Mouse (Mus musculus) MEL (cell line): Measurements from ENCODE around the gene Eipr1. TPM values are rescaled to one million over a fixed set of nuclear protein-coding genes. Genes with fewer than 3 reads are reported as not detected.

Source experiments
- DNase-seq: peaks from one replicate; pipeline ENCODE4 v3.0.0; 2011; ENCODE audit warnings: low read depth, low spot score
- H3K27ac ChIP-seq: 2 replicates; pipeline ENCODE4 v1.5.1; 2012; ENCODE audit warnings: low read depth, mild to moderate bottlenecking, control low read depth, low read length, moderate library complexity; ENCODE audit not compliant: control insufficient read depth
- H3K27me3 ChIP-seq, 2 experiments: fragments of 150-350 bp in 1 of 2; sonication (generic) in 1 of 2; 2 replicates each; pipeline ENCODE4 v1.6.1; 2012; ENCODE audit warnings: low read length in 2 of 2, mild to moderate bottlenecking in 2 of 2, improper control_type of control experiment in 1 of 2, moderate library complexity in 1 of 2; ENCODE audit not compliant: insufficient read depth in 2 of 2, control insufficient read depth in 1 of 2
- H3K36me3 ChIP-seq, 2 experiments: 2 replicates each; pipeline ENCODE4 v1.6.1; 2012 to 2014; ENCODE audit warnings: low read length in 2 of 2, improper control_type of control experiment in 1 of 2, inconsistent platforms in 1 of 2, mild to moderate bottlenecking in 1 of 2; ENCODE audit not compliant: insufficient read depth in 2 of 2, control insufficient read depth in 1 of 2
- H3K4me1 ChIP-seq, 2 experiments: fragments of 150-350 bp in 1 of 2; sonication (generic) in 1 of 2; 2 replicates each; pipeline ENCODE4 v1.6.1; 2012; ENCODE audit warnings: low read length in 2 of 2, improper control_type of control experiment in 1 of 2, mild to moderate bottlenecking in 1 of 2; ENCODE audit not compliant: insufficient read depth in 2 of 2, control insufficient read depth in 1 of 2
- H3K4me3 ChIP-seq, 2 experiments: fragments of 150-350 bp in 1 of 2; sonication (generic) in 1 of 2; 2 replicates each; pipeline ENCODE4 v1.5.1; 2012; ENCODE audit warnings: low read depth in 2 of 2, low read length in 2 of 2, mild to moderate bottlenecking in 2 of 2, moderate library complexity in 2 of 2, control low read depth in 1 of 2, improper control_type of control experiment in 1 of 2; ENCODE audit not compliant: control insufficient read depth in 1 of 2, insufficient read depth in 1 of 2
- H3K79me2 ChIP-seq: 2 replicates; pipeline ENCODE4 v1.6.1; 2012; ENCODE audit warnings: mild to moderate bottlenecking, low read length, moderate library complexity; ENCODE audit not compliant: control insufficient read depth, poor library complexity, insufficient read depth
- H3K9ac ChIP-seq: 2 replicates; pipeline ENCODE4 v1.6.1; 2012; ENCODE audit warnings: low read depth, mild to moderate bottlenecking, control low read depth, low read length, moderate library complexity; ENCODE audit not compliant: control insufficient read depth, poor library complexity, severe bottlenecking
- H3K9me3 ChIP-seq: fragments of 150-350 bp; sonication (generic); replicated peaks from 2 replicates; pipeline ENCODE4 v1.6.1; 2012; ENCODE audit warnings: mild to moderate bottlenecking, low read length, improper control_type of control experiment, moderate library complexity; ENCODE audit not compliant: insufficient read depth
- CHD1 ChIP-seq: IDR thresholded peaks from 2 replicates; pipeline ENCODE4 v1.6.1; 2012; ENCODE audit warnings: low read depth, mild to moderate bottlenecking, inconsistent platforms, low read length, improper control_type of control experiment
- CTCF ChIP-seq, 3 experiments: IDR thresholded peaks in 2 of 3; conservative IDR thresholded peaks in 1 of 3; 2 replicates each; pipeline ENCODE4 v1.5.1; 2011 to 2012; ENCODE audit warnings: low read length in 3 of 3, low read depth in 2 of 3, mild to moderate bottlenecking in 2 of 3, improper control_type of control experiment in 1 of 3, inconsistent platforms in 1 of 3, mixed read lengths in 1 of 3, moderate library complexity in 1 of 3; ENCODE audit not compliant: control insufficient read depth in 1 of 3, insufficient read depth in 1 of 3, poor library complexity in 1 of 3, severe bottlenecking in 1 of 3
- E2F4 ChIP-seq: IDR thresholded peaks from 2 replicates; pipeline ENCODE4 v1.6.1; 2011; ENCODE audit warnings: low read depth, low read length, improper control_type of control experiment, borderline replicate concordance
- EP300 ChIP-seq, 2 experiments: IDR thresholded peaks; 2 replicates each; pipeline ENCODE4 v1.6.1; 2011; ENCODE audit warnings: improper control_type of control experiment in 2 of 2, low read length in 2 of 2, low read depth in 1 of 2, mild to moderate bottlenecking in 1 of 2
- ETS1 ChIP-seq: IDR thresholded peaks from 2 replicates; pipeline ENCODE4 v1.6.1; 2012; ENCODE audit warnings: low read depth, mild to moderate bottlenecking, inconsistent platforms, low read length, improper control_type of control experiment, moderate library complexity
- GABPA ChIP-seq: IDR thresholded peaks from 2 replicates; pipeline ENCODE4 v1.6.1; 2012; ENCODE audit warnings: low read depth, mild to moderate bottlenecking, inconsistent platforms, low read length, improper control_type of control experiment, moderate library complexity
- GATA1 ChIP-seq: IDR thresholded peaks from 2 replicates; pipeline ENCODE4 v1.6.1; 2011; ENCODE audit warnings: low read depth, low read length, improper control_type of control experiment
- HCFC1 ChIP-seq: IDR thresholded peaks from 2 replicates; pipeline ENCODE4 v1.6.1; 2012; ENCODE audit warnings: low read depth, mild to moderate bottlenecking, inconsistent platforms, low read length, improper control_type of control experiment, moderate library complexity
- JUND ChIP-seq: IDR thresholded peaks from 2 replicates; pipeline ENCODE4 v1.6.1; 2011; ENCODE audit warnings: low read depth, mild to moderate bottlenecking, improper control_type of control experiment, low read length
- KAT2A ChIP-seq: conservative IDR thresholded peaks from 2 replicates; pipeline ENCODE4 v1.6.1; 2012; ENCODE audit warnings: low read depth, low read length, improper control_type of control experiment, inconsistent platforms
- MAFK ChIP-seq: IDR thresholded peaks from 2 replicates; pipeline ENCODE4 v1.6.1; 2011; ENCODE audit warnings: low read depth, mild to moderate bottlenecking, low read length, improper control_type of control experiment, borderline replicate concordance
- MAX ChIP-seq: IDR thresholded peaks from 2 replicates; pipeline ENCODE4 v1.6.1; 2011; ENCODE audit warnings: low read length, improper control_type of control experiment
- MEF2A ChIP-seq: IDR thresholded peaks from 2 replicates; pipeline ENCODE4 v1.6.1; 2014; ENCODE audit warnings: low read depth, mild to moderate bottlenecking, inconsistent platforms, low read length, improper control_type of control experiment; ENCODE audit not compliant: poor library complexity, insufficient replicate concordance, severe bottlenecking; ENCODE audit errors: extremely low read depth
- MYC ChIP-seq: IDR thresholded peaks from 2 replicates; pipeline ENCODE4 v1.6.1; 2011; ENCODE audit warnings: low read depth, mild to moderate bottlenecking, low read length, improper control_type of control experiment, moderate library complexity
- NELFE ChIP-seq: IDR thresholded peaks from 2 replicates; pipeline ENCODE4 v1.6.1; 2011; ENCODE audit warnings: low read depth, low read length, improper control_type of control experiment
- POLR2A ChIP-seq, 2 experiments: IDR thresholded peaks; 2 replicates each; pipeline ENCODE4 v1.6.1; 2011 to 2012; ENCODE audit warnings: low read length in 2 of 2, mild to moderate bottlenecking in 2 of 2, control low read depth in 1 of 2, improper control_type of control experiment in 1 of 2, low read depth in 1 of 2, moderate library complexity in 1 of 2; ENCODE audit not compliant: control insufficient read depth in 1 of 2, insufficient read depth in 1 of 2, poor library complexity in 1 of 2
- POLR2AphosphoS5 ChIP-seq: IDR thresholded peaks from 2 replicates; pipeline ENCODE4 v1.6.1; 2012; ENCODE audit warnings: low read depth, borderline replicate concordance, mild to moderate bottlenecking, inconsistent platforms, low read length, moderate library complexity, mixed read lengths
- RCOR1 ChIP-seq: IDR thresholded peaks from 2 replicates; pipeline ENCODE4 v1.6.1; 2012; ENCODE audit warnings: low read depth, mild to moderate bottlenecking, inconsistent platforms, low read length, improper control_type of control experiment
- TAL1 ChIP-seq: IDR thresholded peaks from 2 replicates; pipeline ENCODE4 v1.6.1; 2012; ENCODE audit warnings: mild to moderate bottlenecking, inconsistent platforms, low read length, moderate library complexity, mixed read lengths
- TBP ChIP-seq: IDR thresholded peaks from 2 replicates; pipeline ENCODE4 v1.8.0; 2011; ENCODE audit warnings: low read depth, low read length, improper control_type of control experiment
- USF2 ChIP-seq, 2 experiments: IDR thresholded peaks; 2 replicates each; pipeline ENCODE4 v1.6.1; 2011 to 2012; ENCODE audit warnings: improper control_type of control experiment in 2 of 2, low read length in 2 of 2, borderline replicate concordance in 1 of 2, inconsistent platforms in 1 of 2, low read depth in 1 of 2, mild to moderate bottlenecking in 1 of 2; ENCODE audit not compliant: insufficient read depth in 1 of 2
- ZMIZ1 ChIP-seq: IDR thresholded peaks from 2 replicates; pipeline ENCODE4 v1.6.1; 2012; ENCODE audit warnings: low read depth, mild to moderate bottlenecking, inconsistent platforms, low read length, improper control_type of control experiment, moderate library complexity
- ZNF384 ChIP-seq: IDR thresholded peaks from 2 replicates; pipeline ENCODE4 v1.6.1; 2012; ENCODE audit warnings: low read depth, mild to moderate bottlenecking, inconsistent platforms, low read length, improper control_type of control experiment
- polyA plus RNA-seq, 2 experiments: library from polyadenylated mRNA; stranded (reverse) in 1 of 2; unstranded in 1 of 2; fragments of >175 nt in 1 of 2; fragments of >200 nt in 1 of 2; gene quantifications; 2 replicates each; pipeline versions ENCODE4 v1.2.1 to v1.2.4; 2012; ENCODE audit warnings: low replicate concordance in 2 of 2, low read depth in 1 of 2; ENCODE audit not compliant: insufficient read length in 2 of 2, insufficient read depth in 1 of 2, missing spikeins in 1 of 2
- total RNA-seq: library from RNA; depleted of rRNA; stranded (reverse); fragments of 300-350 nt; gene quantifications from 2 replicates; pipeline ENCODE4 v1.2.3, GENCODE M21; 2012

The Eipr1 gene
- total and polyA plus RNA-seq, 3 experiments: 45.8 to 51.5 TPM; not detected in 1

DNA sequence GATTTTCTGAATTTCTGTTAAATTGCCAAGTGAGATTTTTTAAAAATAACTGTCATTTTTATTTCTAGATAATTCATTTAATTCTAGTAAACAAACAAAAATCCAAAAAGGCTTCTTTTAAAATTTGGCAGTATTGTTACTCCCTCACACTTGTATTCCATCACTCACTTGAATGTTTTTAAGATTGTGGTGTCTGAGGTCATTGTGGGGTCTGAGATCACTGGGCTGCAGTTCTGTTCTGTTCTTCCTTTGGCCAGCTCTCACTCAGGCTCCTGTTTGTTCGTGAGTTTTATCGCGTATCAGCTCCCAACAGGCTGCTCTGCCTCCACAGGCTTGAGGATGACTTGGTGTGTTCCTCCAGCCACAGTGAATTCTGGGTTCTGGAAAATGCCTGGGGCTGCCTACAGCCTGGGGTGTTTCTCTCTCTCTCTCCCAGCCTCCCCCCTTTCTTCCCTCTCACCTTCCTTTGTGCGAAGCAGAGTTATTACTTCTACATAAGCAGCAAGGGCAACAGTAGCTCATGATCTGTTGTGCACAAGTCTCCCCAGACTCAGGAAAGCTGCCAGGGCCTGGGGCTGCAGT is 58.2 kb downstream of the Eipr1 start:
- H3K9me3 ChIP-seq: no peaks in the 10 kb centered on the region
- H3K9ac ChIP-seq: no peak overlapping the region
- no peak overlapping the region for H3K4me3 ChIP-seq
- peaks cover 3 to 8% of the 10 kb centered on the region in 2 experiments for H3K4me1 ChIP-seq
- no peak for DNase-seq
- H3K27me3 ChIP-seq: no peaks in the 10 kb centered on the region
- peaks cover 0 to 5% of the 10 kb centered on the region in 2 experiments; a peak in 1 of 4 replicates for H3K36me3 ChIP-seq
- no peaks in the 10 kb centered on the region for H3K79me2 ChIP-seq
- no peak overlapping the region for H3K27ac ChIP-seq
- TF ChIP-seq USF2 (IDR thresholded peaks at IDR 0.05; ENCODE audit: borderline replicate concordance in 1 of 2, insufficient read depth in 1 of 2, low read depth in 1 of 2, low read length in 2 of 2): no peak
- TF ChIP-seq CTCF (IDR thresholded peaks at IDR 0.05 in 2 of 3, conservative IDR thresholded peaks at IDR 0.05 in 1 of 3; ENCODE audit: control insufficient read depth in 1 of 3, insufficient read depth in 1 of 3, low read depth in 2 of 3, low read length in 3 of 3, poor library complexity in 1 of 3, severe bottlenecking in 1 of 3): no peak
- TF ChIP-seq POLR2A (IDR thresholded peaks at IDR 0.05; ENCODE audit: control insufficient read depth in 1 of 2, insufficient read depth in 1 of 2, low read depth in 1 of 2, low read length in 2 of 2, poor library complexity in 1 of 2): no peak
- no peak for TF ChIP-seq RCOR1
- no peak for TF ChIP-seq POLR2AphosphoS5
- TF ChIP-seq KAT2A: no peak
- no peak for TF ChIP-seq MAFK
- TF ChIP-seq JUND: no peak
- TF ChIP-seq MEF2A: no peak

DNA sequence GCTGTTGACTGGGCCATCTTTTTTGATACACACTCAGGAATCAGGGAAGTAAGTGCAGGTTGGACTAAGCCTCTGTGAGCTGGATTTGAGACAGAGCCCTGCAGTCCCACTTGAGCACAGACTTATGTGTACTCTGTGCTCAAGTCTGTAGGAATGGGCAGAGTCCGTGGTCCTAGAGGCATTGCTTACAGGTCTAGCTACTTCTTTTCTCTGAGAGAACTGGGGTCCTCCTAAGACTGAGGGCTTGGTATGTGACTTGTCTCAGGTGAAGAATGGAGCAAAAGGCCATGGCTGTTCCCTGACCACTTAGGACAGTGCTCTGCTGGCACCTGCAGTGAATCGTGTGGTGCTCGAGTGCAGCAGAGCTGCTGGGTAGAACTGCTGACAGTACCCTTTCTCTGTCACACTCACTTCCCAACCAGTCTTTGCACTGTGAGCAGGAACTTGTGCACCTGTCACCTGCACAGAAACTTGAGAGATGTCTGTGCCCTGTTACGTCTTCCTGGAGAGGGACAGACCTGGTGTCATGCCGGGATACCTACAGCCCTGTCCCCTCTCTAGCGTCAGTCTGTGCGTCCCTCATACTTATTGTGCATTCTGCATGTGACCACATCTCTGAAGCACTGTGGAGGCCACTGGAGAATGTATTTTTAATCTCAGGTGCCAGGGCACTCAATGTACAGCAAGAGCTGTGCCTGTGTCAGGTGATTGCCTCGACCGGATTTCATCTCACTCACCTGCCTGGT is 65.3 kb downstream of the Eipr1 start:
- H3K27ac ChIP-seq: no peak overlapping the region
- no peaks in the 10 kb centered on the region for H3K9me3 ChIP-seq
- DNase-seq: no peak
- H3K36me3 ChIP-seq: no peaks in the 10 kb centered on the region
- TF ChIP-seq GATA1: no peak
- TF ChIP-seq ZMIZ1: no peak
- TF ChIP-seq E2F4: no peak
- TF ChIP-seq EP300 (IDR thresholded peaks at IDR 0.05; ENCODE audit: low read depth in 1 of 2, low read length in 2 of 2): no peak
- no peak for TF ChIP-seq NELFE
- no peak for TF ChIP-seq JUND
- TF ChIP-seq KAT2A: no peak
- no peak for TF ChIP-seq POLR2AphosphoS5
- TF ChIP-seq CHD1: no peak
- TF ChIP-seq HCFC1: no peak
- TF ChIP-seq USF2 (IDR thresholded peaks at IDR 0.05; ENCODE audit: borderline replicate concordance in 1 of 2, insufficient read depth in 1 of 2, low read depth in 1 of 2, low read length in 2 of 2): no peak
- TF ChIP-seq MAX: no peak
- no peak for TF ChIP-seq TBP
- no peak for TF ChIP-seq MYC
- no peak for TF ChIP-seq MEF2A
- no peak for TF ChIP-seq GABPA
- TF ChIP-seq ETS1: no peak
- TF ChIP-seq MAFK: no peak
- no peak for TF ChIP-seq TAL1
- TF ChIP-seq ZNF384: no peak
- no peak overlapping the region for H3K9ac ChIP-seq
- no peaks in the 10 kb centered on the region for H3K79me2 ChIP-seq
- no peaks in the 10 kb centered on the region for H3K4me1 ChIP-seq
- H3K27me3 ChIP-seq: no peaks in the 10 kb centered on the region
- H3K4me3 ChIP-seq: no peak overlapping the region
